Mouse (Mus musculus): ENCODE measurements around the gene Srgap2.

Srgap2 gene

GRCm38 (mm10) chr1:131473631-131474118 lies 53.5 kb downstream of the Srgap2 start:
- no peak for DNase-seq (ENCODE audit: low read depth)

DNA sequence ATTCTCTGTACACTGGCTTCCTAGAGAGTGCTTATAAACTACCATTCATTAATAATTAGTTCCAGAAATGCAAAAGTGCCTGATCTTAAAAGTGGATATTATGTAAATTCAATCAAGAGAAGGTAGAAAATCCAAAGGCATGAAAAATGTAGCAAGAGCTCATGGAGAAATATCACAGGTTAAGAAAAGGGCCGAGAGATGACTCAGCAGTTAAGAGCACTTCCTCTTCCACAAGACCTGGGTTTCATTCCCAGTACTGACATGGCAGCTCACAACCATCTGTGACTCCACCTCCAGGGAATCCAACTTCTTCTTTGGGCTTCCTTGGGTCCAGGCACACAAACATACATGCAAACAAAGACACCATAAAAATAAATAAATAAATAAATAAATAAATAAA lies 56.6 kb downstream of the Srgap2 start:
- no peak for DNase-seq (ENCODE audit: low read depth)

- DNase-seq (ENCODE audit: low read depth), result no peak
Measured at GRCm38 (mm10) chr1:131465855-131466254, 61.3 kb downstream of the Srgap2 start.

DNA sequence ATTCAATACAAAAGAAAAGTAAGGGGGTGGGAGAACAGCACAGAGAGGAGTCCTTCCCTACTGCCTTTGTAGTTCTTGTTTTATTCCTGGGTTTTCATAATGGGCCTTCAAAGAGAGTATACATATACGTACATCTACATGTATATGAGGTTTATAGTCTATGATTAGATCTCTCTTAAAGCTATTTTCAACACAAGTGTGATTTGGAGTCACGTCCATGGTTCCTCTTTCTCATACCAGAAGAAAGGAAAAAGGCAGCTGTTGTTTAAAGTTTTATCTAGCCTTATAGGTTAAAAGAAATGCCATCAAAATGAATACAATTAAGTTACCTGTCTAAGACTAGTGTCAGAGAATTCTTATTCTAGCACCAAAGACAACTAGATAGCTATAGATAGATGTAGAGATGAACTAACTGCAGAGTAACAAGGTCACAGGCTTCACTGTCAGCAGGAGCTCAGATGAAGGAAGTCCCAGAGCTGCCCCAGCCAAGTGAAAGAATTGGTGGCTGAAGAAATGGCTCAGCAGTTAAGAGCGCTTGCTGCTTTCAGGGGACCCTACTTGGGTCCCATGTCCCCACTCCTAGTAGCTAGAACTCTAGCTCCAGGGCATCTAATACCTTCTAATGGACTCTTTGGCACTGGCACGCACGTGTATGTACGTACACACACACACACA lies 63.1 kb downstream of the Srgap2 start:
- DNase-seq (ENCODE audit: low read depth), result no peak

DNA sequence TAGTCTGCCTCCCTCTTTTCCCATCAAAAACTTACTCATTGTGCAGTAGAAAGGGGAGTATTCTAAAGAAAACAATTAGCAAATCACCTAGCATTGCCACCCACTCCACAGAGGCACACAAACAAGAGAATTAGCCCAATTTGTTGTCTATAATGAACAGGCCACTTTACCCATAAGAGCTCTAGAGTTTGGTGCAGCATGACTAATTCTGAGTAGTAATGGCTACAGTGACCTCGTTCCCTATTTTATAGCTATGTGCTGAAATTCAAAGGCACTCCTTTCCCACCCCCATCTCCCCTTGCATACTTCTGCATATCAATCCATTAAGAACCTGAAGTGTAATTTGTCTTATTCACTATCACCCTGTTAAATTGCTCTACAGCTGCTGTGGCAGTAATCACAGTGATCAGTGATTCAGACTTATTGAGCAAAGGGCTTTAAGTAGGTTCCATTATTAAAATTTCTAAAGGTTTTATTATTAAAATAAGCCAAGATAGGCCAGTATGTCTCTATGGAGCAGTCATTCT lies 64.5 kb downstream of the Srgap2 start:
- no peak for DNase-seq (ENCODE audit: low read depth)

GRCm38 (mm10) chr1:131460914-131461530 lies 66.1 kb downstream of the Srgap2 start:
- peak; percentile 32 for DNase-seq (ENCODE audit: low read depth)

DNA sequence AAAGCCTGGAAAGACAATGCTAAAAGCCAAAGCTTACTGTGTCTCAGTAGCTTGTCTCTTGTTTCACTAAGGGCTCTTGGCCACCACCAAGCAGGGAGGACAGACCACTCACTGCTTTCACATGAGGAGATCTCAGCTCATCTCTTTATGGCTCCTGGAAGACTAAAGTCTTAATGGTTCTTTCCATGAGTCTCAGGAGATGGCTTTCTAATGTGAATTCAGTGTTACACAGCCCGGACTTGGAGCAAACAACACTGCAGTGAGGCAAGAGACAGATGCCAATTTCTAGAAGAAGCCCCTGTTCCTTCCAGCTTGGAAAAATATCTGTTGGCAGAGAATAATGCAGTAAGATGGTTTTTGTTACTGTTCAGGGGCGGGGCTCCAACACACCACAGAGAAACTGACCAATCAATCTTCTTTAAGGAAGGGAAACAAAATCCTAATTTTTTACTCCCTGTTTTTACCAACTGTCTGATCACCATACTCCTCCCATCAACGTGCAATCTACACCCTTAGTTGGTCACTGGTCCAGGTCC lies 71.7 kb downstream of the Srgap2 start:
- DNase-seq (ENCODE audit: low read depth), result peak; percentile 61

- DNase-seq (ENCODE audit: low read depth), result no peak
Measured at GRCm38 (mm10) chr1:131454386-131454785, 72.8 kb downstream of the Srgap2 start.

- no peak for DNase-seq (ENCODE audit: low read depth)
Measured at GRCm38 (mm10) chr1:131453335-131453734, 73.8 kb downstream of the Srgap2 start.

GRCm38 (mm10) chr1:131448373-131448772 lies 78.8 kb downstream of the Srgap2 start:
- no peak for DNase-seq (ENCODE audit: low read depth)

GRCm38 (mm10) chr1:131447333-131447732 lies 79.8 kb downstream of the Srgap2 start:
- no peak for DNase-seq (ENCODE audit: low read depth)

GRCm38 (mm10) chr1:131446577-131446976 lies 80.6 kb downstream of the Srgap2 start:
- peak; percentile 54 for DNase-seq (ENCODE audit: low read depth)

- DNase-seq (ENCODE audit: low read depth), result no peak
Measured at GRCm38 (mm10) chr1:131438556-131438955, 88.6 kb downstream of the Srgap2 start.

DNA sequence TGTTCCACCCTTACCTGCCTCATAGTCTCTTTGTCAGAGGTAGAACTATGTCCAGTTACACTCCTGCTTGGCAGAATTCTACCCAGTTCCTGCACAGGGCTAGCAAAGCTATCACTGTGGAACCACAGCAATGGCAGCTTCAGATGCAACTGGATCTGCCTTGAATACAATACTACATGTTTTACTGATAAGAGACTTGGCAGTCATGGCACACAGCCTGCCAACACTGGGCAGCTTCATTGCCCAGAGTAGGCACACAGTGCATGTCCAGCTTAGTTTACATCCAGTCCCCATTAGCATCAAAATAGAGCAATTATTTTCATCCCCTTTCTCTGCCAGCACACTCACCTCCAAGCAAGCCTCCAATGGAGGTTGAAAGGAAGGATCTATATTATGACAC lies 89.2 kb downstream of the Srgap2 start:
- DNase-seq (ENCODE audit: low read depth), result no peak

GRCm38 (mm10) chr1:131436609-131437008 lies 90.5 kb downstream of the Srgap2 start:
- no peak for DNase-seq (ENCODE audit: low read depth)

GRCm38 (mm10) chr1:131431456-131432246 lies 95.5 kb downstream of the Srgap2 start:
- no peak for DNase-seq (ENCODE audit: low read depth)

DNA sequence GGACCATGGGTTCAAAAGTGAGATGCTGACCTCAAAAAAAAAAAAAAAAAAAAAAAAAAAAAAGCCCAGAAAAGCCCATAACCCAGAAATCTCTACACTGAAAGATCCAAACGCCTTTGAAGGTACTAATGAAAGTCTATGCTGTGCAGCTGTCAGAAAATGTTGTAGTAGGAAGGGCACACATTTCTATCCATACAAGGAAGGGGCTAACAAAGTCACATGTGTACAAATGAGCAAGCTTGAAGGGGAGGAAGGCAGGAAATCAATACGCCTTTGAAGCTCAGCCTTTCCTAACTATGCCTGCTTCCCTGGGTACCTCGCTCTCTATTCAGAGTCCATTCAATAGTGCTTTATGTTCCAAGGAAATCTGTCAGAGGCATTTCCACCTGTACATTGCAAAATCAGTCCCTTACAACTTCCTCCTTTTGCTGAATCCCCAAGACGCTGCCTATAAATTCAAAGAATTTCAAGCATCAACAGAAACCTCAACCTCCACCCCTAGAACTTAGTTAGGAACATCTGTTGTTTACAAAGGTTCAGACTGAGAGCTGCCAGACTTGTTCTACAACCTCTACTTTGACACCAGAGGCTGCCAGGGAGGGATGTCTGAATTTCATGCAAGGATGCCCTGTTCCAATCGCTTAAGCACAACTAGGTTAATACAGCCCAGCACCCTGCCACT lies 99.9 kb downstream of the Srgap2 start:
- DNase-seq (ENCODE audit: low read depth), result peak; percentile 69

DNA sequence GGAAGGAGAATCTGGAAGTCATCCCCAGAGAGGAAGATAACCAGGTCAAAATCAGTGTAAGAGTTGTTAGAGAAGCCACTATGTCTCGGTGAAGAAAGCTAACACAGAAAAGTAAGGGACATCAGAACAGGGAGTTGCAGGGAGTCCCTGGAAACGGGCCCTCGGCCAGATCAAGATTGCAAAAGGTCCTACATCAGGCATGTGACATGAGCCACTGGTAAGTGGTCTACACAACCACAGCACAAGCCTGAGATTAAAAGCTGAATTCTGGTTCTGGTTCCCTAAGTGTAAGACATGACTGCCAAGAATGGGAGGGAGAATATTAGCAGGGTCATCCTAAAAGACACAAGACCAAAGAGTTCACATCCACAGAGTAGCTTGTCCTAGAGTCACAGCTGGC lies 104.1 kb downstream of the Srgap2 start:
- DNase-seq (ENCODE audit: low read depth), result no peak

DNA sequence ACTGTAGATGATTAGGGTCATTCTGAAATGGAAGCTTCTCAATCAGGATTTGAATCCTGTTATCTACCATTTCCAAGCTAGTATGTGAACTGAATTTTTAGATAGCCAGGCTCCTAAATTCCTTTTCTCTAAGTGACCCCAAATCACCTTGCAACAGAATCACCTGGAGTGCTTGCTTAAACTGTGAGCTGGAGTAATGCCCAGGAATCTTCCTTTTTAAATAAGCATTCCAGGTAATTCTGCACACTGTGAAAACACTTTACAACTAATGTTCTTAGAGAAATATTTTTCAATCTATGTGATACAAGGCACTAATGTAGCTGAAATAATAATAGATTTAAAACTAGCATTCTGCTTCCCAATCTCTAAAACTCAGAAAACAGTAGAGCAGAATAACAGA lies 106.0 kb downstream of the Srgap2 start:
- DNase-seq (ENCODE audit: low read depth), result no peak

GRCm38 (mm10) chr1:131420660-131421059 lies 106.5 kb downstream of the Srgap2 start:
- no peak for DNase-seq (ENCODE audit: low read depth)

GRCm38 (mm10) chr1:131419307-131419706 lies 107.8 kb downstream of the Srgap2 start:
- DNase-seq (ENCODE audit: low read depth), result no peak

Measured in NIH3T3 (cell line).